Mouse (Mus musculus) embryonic facial prominence, embryonic 15.5 days (tissue): ENCODE results near the gene Folr1. TPM values are rescaled to one million over a fixed set of nuclear protein-coding genes. Genes with fewer than 3 reads are reported as not detected.

Source experiments
- ATAC-seq: fragments of 200-750 bp; cut with Nextera tagmentation; 2 replicates; pipeline ENCODE4 v1.8.0; 2017; ENCODE audit warnings: low read depth, moderate TSS enrichment; ENCODE audit not compliant: insufficient number of reproducible peaks, low FRiP score, low TSS enrichment
- H3K27ac ChIP-seq: fragments of 300-500 bp; sonication (generic); replicated peaks from 2 replicates; pipeline ENCODE4 v1.5.1; 2015; ENCODE audit warnings: mild to moderate bottlenecking, inconsistent platforms
- H3K27me3 ChIP-seq: fragments of 300-500 bp; sonication (generic); 2 replicates; pipeline ENCODE4 v1.6.1; 2015; ENCODE audit warnings: inconsistent platforms
- H3K36me3 ChIP-seq: fragments of 300-500 bp; sonication (generic); 2 replicates; pipeline ENCODE4 v1.6.1; 2015; ENCODE audit warnings: mild to moderate bottlenecking, inconsistent platforms
- H3K4me1 ChIP-seq: fragments of 300-500 bp; sonication (generic); 2 replicates; pipeline ENCODE4 v1.6.1; 2015; ENCODE audit warnings: inconsistent platforms
- H3K4me2 ChIP-seq: fragments of 300-500 bp; sonication (generic); replicated peaks from 2 replicates; pipeline ENCODE4 v1.6.1; 2015; ENCODE audit warnings: mild to moderate bottlenecking, inconsistent platforms
- H3K4me3 ChIP-seq: fragments of 300-500 bp; sonication (generic); replicated peaks from 2 replicates; pipeline ENCODE4 v1.5.1; 2015; ENCODE audit warnings: mild to moderate bottlenecking, inconsistent platforms
- H3K9ac ChIP-seq: fragments of 300-500 bp; sonication (generic); 2 replicates; pipeline ENCODE4 v1.6.1; 2015; ENCODE audit warnings: inconsistent platforms
- H3K9me3 ChIP-seq: fragments of 300-500 bp; sonication (generic); replicated peaks from 2 replicates; pipeline ENCODE4 v1.6.1; 2016; ENCODE audit warnings: inconsistent platforms
- WGBS: fragments of 180-500 bp; shearing (Covaris S2); methylation state at CpG from one replicate; pipeline ENCODE4 v1.1.7; 2015; 5-methylcytosine and 5-hydroxymethylcytosine counted together
- microRNA-seq: library from miRNA; unstranded; fragments of <30 nt; microRNA quantifications from one replicate; pipeline ENCODE4, GENCODE M21; 2016; ENCODE audit warnings: borderline number of aligned reads
- polyA plus RNA-seq: library from polyadenylated mRNA; unstranded; fragments of >200 nt; fragmentation: Nextera tagmentation; extraction: Ambion mirVana; gene quantifications from 2 replicates; pipeline ENCODE4 v1.2.1, GENCODE M21; 2015

Gene Folr1
- polyA plus RNA-seq, 1 experiment from 2014 or later, result 0.81 TPM

DNA sequence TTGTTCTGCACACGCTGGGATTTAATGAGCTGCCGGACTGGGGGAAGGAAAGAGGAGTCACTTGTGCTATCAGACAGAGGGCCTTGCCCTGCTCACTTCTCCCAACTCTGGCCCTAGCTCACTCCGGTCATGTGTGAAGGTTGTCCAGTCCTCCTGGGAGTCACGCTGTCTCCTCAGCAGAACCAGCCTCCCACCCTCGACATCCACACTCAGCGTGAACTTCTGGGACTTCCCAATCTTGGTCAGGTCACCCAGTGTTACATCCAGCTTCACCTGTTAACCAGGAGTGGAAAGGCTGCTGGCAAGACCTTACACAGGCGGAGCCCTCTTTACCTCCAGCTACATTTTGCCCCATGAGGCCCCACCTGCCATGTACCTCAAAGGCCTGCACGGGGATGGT is 39.2 kb downstream of the Folr1 start:
- ATAC-seq, result no peak
- no peaks in the 10 kb centered on the region for H3K27me3 ChIP-seq
- H3K36me3 ChIP-seq, result peaks cover 72% of the 10 kb centered on the region
- H3K9ac ChIP-seq, result no peak overlapping the region
- WGBS, result 94% methylated on average over 8 of the region's 8 CpGs
- no peak overlapping the region for H3K4me3 ChIP-seq
- H3K4me1 ChIP-seq, result peaks cover 36% of the 10 kb centered on the region
- no peaks in the 10 kb centered on the region for H3K9me3 ChIP-seq
- no peak overlapping the region for H3K27ac ChIP-seq
- H3K4me2 ChIP-seq, result no peak overlapping the region

DNA sequence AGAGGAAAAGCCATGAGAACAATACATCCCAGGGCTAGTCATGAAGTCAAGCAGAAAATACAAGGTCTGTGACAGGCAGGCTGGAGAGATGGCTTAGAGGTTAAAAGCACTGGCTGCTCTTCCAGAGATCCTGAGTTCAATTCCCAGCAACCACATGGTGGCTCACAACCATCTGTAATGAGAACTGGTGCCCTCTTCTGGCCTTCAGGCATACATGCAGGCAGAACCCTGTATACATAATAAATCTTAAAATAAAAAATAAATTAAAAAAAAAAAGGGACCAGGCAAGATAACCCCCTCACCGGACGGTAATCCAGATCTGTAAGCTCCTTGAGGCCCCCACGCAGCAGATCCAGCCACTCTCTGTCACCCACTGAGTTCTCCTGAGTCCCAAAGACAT is 40.2 kb downstream of the Folr1 start:
- 95% methylated on average over 3 of the region's 3 CpGs for WGBS
- Histone ChIP-seq H3K9ac (no peak overlapping the region), H3K9me3 (no peaks in the 10 kb centered on the region), H3K4me1 (peaks cover 26% of the 10 kb centered on the region), H3K36me3 (peaks cover 82% of the 10 kb centered on the region), H3K27ac (no peak overlapping the region), H3K4me3 (no peak overlapping the region), H3K27me3 (no peaks in the 10 kb centered on the region), H3K4me2 (no peak overlapping the region)
- ATAC-seq, result no peak

DNA sequence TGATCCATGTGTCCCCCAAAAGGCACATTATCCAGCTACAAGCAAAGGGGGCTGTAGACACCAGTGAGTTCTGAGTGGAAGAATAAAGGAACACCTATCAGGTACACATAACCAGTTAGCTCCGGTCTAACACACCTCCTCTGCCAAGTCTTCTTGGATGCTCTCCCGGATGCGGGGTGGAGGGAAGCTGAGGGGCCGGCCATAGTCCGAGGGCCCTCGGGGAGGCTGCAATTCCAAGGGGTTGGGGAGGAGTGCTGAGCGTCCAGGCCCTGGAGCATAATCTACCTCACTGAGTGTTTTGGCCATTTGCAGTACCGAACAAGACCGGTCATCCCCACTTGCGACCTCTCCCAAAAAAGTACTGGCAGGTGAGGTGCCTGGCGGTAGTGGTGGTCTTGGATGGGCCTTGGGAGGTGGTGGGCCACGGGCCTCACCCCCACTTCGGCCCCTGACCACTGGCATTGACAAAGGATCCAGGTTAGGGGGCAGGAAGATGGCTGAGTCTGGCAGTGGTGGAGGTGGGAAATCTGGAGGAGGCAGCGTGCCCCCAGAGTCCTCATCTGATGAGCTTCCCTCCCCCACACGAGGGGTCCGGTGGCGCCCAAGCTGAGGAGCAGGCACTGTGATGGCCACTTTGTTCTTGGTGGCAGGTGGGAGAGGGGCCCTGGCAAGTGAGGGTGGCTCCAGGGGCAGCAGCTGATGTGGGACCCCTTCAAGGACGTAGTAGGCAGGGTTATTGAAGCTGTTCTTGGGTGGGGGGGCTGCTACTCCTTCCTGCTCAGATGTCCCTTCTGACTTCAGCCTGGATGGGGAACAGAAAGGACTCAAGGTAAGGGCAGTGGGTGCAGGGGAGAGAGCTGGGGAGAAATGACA is 46.6 kb downstream of the Folr1 start:
- 80% methylated on average over 18 of the region's 18 CpGs for WGBS
- Histone ChIP-seq H3K4me2 (no peak overlapping the region), H3K4me1 (peaks cover 19% of the 10 kb centered on the region), H3K9me3 (no peaks in the 10 kb centered on the region), H3K36me3 (peaks cover 49% of the 10 kb centered on the region), H3K4me3 (no peak overlapping the region), H3K27ac (no peak overlapping the region), H3K9ac (no peak overlapping the region), H3K27me3 (peaks cover 49% of the 10 kb centered on the region)
- peak; percentile 12; the same call in 1 of the 2 replicates for ATAC-seq

DNA sequence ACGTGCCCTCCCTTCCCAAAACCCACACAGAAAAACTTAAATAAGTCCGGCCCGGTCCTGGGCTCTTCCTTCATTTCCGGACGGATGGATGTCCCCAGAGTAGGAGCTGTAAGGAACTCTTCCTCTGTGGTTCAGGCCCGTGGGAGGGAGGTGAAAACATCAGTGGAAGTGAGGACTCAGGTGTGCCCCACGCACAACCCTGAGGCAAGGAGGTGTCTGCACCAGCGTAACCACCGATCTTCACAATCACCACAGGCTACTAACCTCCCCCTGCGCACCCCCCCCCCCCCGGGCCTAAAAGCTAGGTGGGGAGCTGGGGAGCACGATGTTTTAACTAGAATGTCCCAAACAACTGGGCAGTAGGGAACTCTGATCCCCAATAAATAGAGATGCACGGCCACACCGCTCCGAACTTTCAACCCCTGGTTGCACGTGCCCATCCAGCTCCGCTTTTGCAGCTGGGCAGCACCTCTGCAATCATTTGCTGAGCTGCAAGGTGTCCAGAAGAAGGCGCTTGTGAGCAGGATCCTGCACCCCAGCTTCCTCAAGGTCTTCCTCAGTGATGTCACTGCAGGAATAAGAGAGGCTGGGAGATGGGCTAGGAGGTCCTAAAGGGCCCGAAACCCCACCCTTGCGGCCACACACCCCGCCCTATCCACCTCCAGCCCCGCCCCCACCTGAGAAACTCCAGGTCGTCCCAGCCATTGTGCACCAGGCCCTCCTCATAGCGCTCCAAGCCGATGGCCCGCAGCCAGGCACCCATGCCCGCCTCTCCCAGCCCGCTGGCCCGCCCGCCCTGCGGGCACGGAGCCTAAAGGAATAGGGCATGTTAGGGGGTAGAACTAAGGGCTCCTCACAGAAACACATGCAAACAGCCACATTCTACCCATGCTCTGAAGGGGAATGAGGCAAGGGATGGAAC is 47.5 kb downstream of the Folr1 start:
- peaks cover 25% of the 10 kb centered on the region for H3K4me1 ChIP-seq
- H3K36me3 ChIP-seq, result peaks cover 40% of the 10 kb centered on the region
- no peak overlapping the region for H3K4me3 ChIP-seq
- H3K4me2 ChIP-seq, result no peak overlapping the region
- no peaks in the 10 kb centered on the region for H3K9me3 ChIP-seq
- ATAC-seq, result peak; percentile 27
- H3K27ac ChIP-seq, result no peak overlapping the region
- WGBS, result 37% methylated on average over 32 of the region's 32 CpGs
- H3K27me3 ChIP-seq, result peaks cover 58% of the 10 kb centered on the region
- no peak overlapping the region for H3K9ac ChIP-seq

DNA sequence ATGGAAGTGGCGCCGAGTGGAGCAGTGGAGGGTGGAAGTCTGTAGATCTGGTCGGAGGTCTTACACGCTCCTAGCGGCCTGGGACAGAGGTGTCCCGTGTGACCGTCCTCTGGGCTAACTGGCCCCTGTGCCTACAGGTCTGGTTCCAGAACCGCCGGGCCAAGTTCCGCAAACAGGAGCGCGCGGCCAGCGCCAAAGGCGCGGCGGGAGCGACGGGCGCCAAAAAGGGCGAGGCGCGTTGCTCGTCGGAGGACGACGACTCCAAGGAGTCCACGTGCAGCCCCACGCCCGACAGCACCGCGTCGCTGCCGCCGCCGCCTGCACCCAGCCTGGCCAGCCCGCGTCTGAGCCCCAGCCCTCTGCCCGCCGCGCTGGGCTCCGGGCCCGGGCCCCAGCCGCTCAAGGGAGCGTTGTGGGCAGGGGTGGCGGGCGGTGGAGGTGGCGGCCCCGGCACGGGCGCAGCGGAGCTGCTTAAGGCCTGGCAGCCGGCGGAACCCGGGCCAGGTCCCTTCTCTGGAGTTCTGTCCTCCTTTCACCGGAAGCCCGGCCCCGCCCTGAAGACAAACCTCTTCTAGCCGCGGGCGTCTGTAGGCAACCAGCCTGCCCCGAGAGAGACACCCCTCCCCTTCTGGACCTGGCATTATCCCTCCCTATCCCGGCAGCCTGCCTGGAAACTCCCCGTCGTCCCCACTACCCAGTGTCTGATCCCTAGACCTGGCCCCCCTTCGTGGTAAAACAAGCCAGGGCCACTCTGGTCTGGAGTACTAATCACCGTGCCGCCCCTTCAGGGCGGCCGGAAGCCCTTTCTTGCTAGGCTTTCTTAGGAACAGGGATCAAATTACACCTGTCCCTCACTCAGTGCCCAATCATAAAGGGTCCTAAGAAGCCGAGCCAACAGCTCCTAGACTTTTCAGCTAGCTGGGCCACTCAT is 48.8 kb downstream of the Folr1 start:
- Histone ChIP-seq H3K4me3 (peak overlapping the region; percentile 46), H3K27ac (no peak overlapping the region; the same call in 1 of the 2 replicates), H3K9me3 (no peaks in the 10 kb centered on the region), H3K27me3 (peaks cover 70% of the 10 kb centered on the region), H3K4me2 (peak overlapping the region; percentile 94), H3K36me3 (peaks cover 28% of the 10 kb centered on the region), H3K9ac (peak overlapping the region; percentile 42; the same call in 1 of the 2 replicates), H3K4me1 (peaks cover 30% of the 10 kb centered on the region)
- ATAC-seq, result peak; percentile 73
- WGBS, result under 1% methylated on average over 71 of the region's 71 CpGs

DNA sequence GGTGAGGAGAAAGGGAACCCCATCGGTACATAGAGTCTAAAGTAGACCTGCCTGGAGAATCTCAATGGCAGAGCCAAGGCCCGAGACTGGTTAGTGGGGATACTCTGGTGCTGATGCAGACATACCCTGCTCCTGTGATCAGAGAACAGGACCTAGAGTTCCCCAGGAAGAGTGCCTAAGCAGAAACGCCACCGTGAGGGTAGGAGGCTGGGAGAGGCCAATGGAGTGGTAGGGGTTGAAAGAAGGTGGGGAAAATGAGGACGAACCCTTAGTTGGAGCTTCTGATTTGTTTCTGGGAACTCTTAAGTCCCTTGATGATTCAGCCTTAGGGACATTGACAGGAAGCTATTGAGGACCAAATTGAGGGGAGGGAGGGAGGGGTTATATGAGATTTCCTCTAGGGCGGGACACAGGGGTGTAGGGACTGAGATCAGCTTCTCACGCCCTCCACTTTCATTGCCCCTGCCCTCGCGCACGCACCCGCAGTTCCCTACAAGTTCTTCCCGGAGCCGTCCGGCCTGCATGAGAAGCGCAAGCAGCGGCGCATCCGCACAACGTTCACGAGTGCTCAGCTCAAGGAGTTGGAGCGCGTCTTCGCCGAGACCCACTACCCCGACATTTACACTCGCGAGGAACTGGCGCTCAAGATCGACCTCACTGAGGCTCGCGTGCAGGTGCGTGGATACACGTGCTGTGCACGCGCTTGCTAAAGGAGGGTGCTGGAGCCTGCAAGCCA is 50.1 kb downstream of the Folr1 start:
- Histone ChIP-seq H3K9me3 (no peaks in the 10 kb centered on the region), H3K4me2 (peak overlapping the region; percentile 94), H3K36me3 (peaks cover 14% of the 10 kb centered on the region), H3K27ac (no peak overlapping the region), H3K27me3 (peaks cover 78% of the 10 kb centered on the region), H3K9ac (no peak overlapping the region), H3K4me3 (peak overlapping the region; percentile 46), H3K4me1 (peaks cover 30% of the 10 kb centered on the region)
- 3% methylated on average over 35 of the region's 35 CpGs for WGBS
- ATAC-seq, result no peak

DNA sequence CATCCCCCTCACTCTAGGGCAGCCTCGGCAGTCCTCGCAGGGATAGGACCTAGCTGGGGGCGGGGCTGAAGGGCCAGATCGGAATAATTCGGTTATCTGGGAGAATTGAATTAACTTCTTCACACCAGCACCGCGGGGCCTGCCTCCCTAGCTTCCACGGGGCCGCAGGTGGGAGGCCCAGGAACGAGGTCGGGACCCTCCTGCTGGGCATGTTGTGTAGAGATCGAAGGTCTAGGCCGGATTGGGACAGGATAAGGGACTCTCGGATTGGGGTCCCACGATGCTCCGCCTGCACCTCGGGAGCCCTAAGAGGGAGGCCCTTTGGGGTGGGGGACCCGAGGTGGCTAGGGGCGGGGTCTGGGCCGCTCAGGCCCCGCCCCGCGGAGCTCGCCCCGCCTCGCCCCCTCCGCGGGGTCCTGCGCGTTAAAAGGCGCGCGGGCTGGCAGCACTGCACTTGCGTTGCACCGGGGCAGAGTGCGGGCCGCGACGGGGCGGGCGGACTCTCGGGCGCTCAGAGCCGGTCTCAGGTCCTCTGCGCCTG is 52.7 kb downstream of the Folr1 start, which contains the start of gene Phox2a:
Phox2a (plus strand) TSS at position 453 of the 541 bp plus-strand sequence.
- H3K36me3 ChIP-seq, result no peaks in the 10 kb centered on the region
- under 1% methylated on average over 45 of the region's 45 CpGs for WGBS
- H3K27me3 ChIP-seq, result peaks cover 68% of the 10 kb centered on the region
- no peaks in the 10 kb centered on the region for H3K9me3 ChIP-seq
- H3K27ac ChIP-seq, result no peak within 1 kb of the TSS
- H3K4me2 ChIP-seq, result peak within 1 kb of the TSS; percentile 51
- peaks cover 30% of the 10 kb centered on the region for H3K4me1 ChIP-seq
- H3K9ac ChIP-seq, result no peak within 1 kb of the TSS
- peak within 1 kb of the TSS; percentile 33 for H3K4me3 ChIP-seq
- ATAC-seq, result no peak

Small RNAs within 50 kb of the gene (microRNA-seq; reads per million reads assigned to microRNA genes)
- not detected for gene Gm22655

Other genes with a start within 250 kb of the Folr1 start
- 45.1 and 50.1 TPM in 2 replicates for gene Clpb, start 207.2 kb downstream of the Folr1 start, polyA plus RNA-seq
- 0.34 and 0.45 TPM in 2 replicates for gene Phox2a, start 52.5 kb downstream of the Folr1 start, polyA plus RNA-seq
- gene Inppl1, start 32.6 kb downstream of the Folr1 start, polyA plus RNA-seq, result 48.0 and 57.4 TPM in 2 replicates
- gene Folr2, start 13.6 kb downstream of the Folr1 start, polyA plus RNA-seq, result 3.5 and 4.2 TPM in 2 replicates
- gene Anapc15, start 7.1 kb downstream of the Folr1 start, polyA plus RNA-seq, result 56.6 and 61.0 TPM in 2 replicates
- 164 and 166 TPM in 2 replicates for gene Lamtor1, start 35.1 kb upstream of the Folr1 start, polyA plus RNA-seq
- 0.29 and 0.45 TPM in 2 replicates for gene Tomt, start 35.6 kb upstream of the Folr1 start, polyA plus RNA-seq
- gene Lrrc51, start 63.1 kb upstream of the Folr1 start, polyA plus RNA-seq, result 22.0 and 29.2 TPM in 2 replicates
- gene Numa1, start 63.3 kb upstream of the Folr1 start, polyA plus RNA-seq, result 72.8 and 73.7 TPM in 2 replicates
- 2.4 and 2.5 TPM in 2 replicates for gene Il18bp, start 147.9 kb upstream of the Folr1 start, polyA plus RNA-seq
- 28.6 and 29.5 TPM in 2 replicates for gene Rnf121, start 194.7 kb upstream of the Folr1 start, polyA plus RNA-seq
- gene Xndc1, start 194.7 kb upstream of the Folr1 start, polyA plus RNA-seq, result 31.6 and 37.4 TPM in 2 replicates
- 1.8 and 2.0 TPM in 2 replicates for gene Xntrpc, start 194.9 kb upstream of the Folr1 start, polyA plus RNA-seq
- 0.13 and 0.29 TPM in 2 replicates for gene Trpc2, start 212.3 kb upstream of the Folr1 start, polyA plus RNA-seq
- gene Art1, start 231.0 kb upstream of the Folr1 start, polyA plus RNA-seq, result 13.2 and 19.4 TPM in 2 replicates
- gene Art5, start 238.7 kb upstream of the Folr1 start, polyA plus RNA-seq, result 3.5 and 3.9 TPM in 2 replicates
- gene Chrna10, start 246.0 kb upstream of the Folr1 start, polyA plus RNA-seq, result 0.25 and 0.57 TPM in 2 replicates